Mouse (Mus musculus) layer of hippocampus, adult 11-12 months (tissue): Measurements from ENCODE around the gene Gnptg.
A peak's percentile ranks its signal among the peaks of the same experiment; 100 is the strongest.

Experiments
- DNase-seq: peaks from one replicate; pipeline ENCODE4 v3.0.0; 2022; ENCODE audit warnings: low spot score

The Gnptg gene

GRCm38 (mm10) chr17:25188150-25189031 is 51.5 kb downstream of the Gnptg start, which contains the start of gene Unkl:
TSS of gene Unkl (plus strand) at chr17:25188397.
- DNase-seq = peak; percentile 61

- no peak for DNase-seq
These were observed 52.2 kb downstream of the Gnptg start for GRCm38 (mm10) chr17:25187784-25188149.

GRCm38 (mm10) chr17:25184961-25185360 is 55.0 kb downstream of the Gnptg start:
- DNase-seq = no peak

- peak; percentile 98 for DNase-seq
These were observed 55.7 kb downstream of the Gnptg start, which contains the start of gene BC003965 for GRCm38 (mm10) chr17:25184129-25184691. TSS of gene BC003965 (plus strand) at chr17:25184554.
